Mouse (Mus musculus): ENCODE measurements around the gene Gsdma3.
"Not testable (repeated sequence)": the region's sequence is repeated elsewhere in the genome, so short reads cannot be mapped to it uniquely, and the experiment has no call there.

The Gsdma3 gene

GRCm38 (mm10) chr11:98668984-98669383 is 42.8 kb downstream of the Gsdma3 start:
- DNase-seq (ENCODE audit: low read depth, low spot score), result no peak

GRCm38 (mm10) chr11:98671284-98671815 is 45.2 kb downstream of the Gsdma3 start:
- DNase-seq (ENCODE audit: low read depth, low spot score), result no peak

- DNase-seq (ENCODE audit: low read depth, low spot score), result no peak
Measured at GRCm38 (mm10) chr11:98671857-98672256, 45.7 kb downstream of the Gsdma3 start.

- DNase-seq (ENCODE audit: low read depth, low spot score), result no peak
Measured at GRCm38 (mm10) chr11:98672482-98672881, 46.3 kb downstream of the Gsdma3 start.

- DNase-seq (ENCODE audit: low read depth, low spot score), result peak; percentile 29
Measured at GRCm38 (mm10) chr11:98673136-98673535, 47.0 kb downstream of the Gsdma3 start.

- no peak for DNase-seq (ENCODE audit: low read depth, low spot score)
Measured at GRCm38 (mm10) chr11:98675829-98676363, 49.7 kb downstream of the Gsdma3 start.

- DNase-seq (ENCODE audit: low read depth, low spot score), result no peak
Measured at GRCm38 (mm10) chr11:98680023-98680422, 53.9 kb downstream of the Gsdma3 start.

- not testable (repeated sequence) for DNase-seq (ENCODE audit: low read depth, low spot score)
Measured at GRCm38 (mm10) chr11:98680595-98680994, 54.4 kb downstream of the Gsdma3 start.

GRCm38 (mm10) chr11:98681186-98681585 is 55.0 kb downstream of the Gsdma3 start:
- DNase-seq (ENCODE audit: low read depth, low spot score), result no peak

- peak; percentile 97 for DNase-seq (ENCODE audit: low read depth, low spot score)
Measured at GRCm38 (mm10) chr11:98681786-98682745, 55.9 kb downstream of the Gsdma3 start, which contains the start of gene Psmd3. TSS of gene Psmd3 (plus strand) at chr11:98682554.

GRCm38 (mm10) chr11:98682811-98683210 is 56.7 kb downstream of the Gsdma3 start:
- DNase-seq (ENCODE audit: low read depth, low spot score), result no peak

GRCm38 (mm10) chr11:98685642-98686041 is 59.5 kb downstream of the Gsdma3 start:
- DNase-seq (ENCODE audit: low read depth, low spot score), result no peak

GRCm38 (mm10) chr11:98686976-98687375 is 60.8 kb downstream of the Gsdma3 start:
- no peak for DNase-seq (ENCODE audit: low read depth, low spot score)
